Mouse (Mus musculus) retina, adult 2 months (tissue): ENCODE results near the gene Ypel2.
"Not testable (repeated sequence)": the region's sequence is repeated elsewhere in the genome, so short reads cannot be mapped to it uniquely, and the experiment has no call there.

ENCODE experiments used
- DNase-seq: peaks from one replicate; pipeline ENCODE4 v3.0.0-alpha.2; 2012; ENCODE audit warnings: low read depth, low spot score

Ypel2 gene

GRCm38 (mm10) chr11:86993041-86994037 is at the start of gene Ypel2:
Gene Ypel2, minus strand, starts transcription at chr11:86993707.
- peak; percentile 88 for DNase-seq

DNA sequence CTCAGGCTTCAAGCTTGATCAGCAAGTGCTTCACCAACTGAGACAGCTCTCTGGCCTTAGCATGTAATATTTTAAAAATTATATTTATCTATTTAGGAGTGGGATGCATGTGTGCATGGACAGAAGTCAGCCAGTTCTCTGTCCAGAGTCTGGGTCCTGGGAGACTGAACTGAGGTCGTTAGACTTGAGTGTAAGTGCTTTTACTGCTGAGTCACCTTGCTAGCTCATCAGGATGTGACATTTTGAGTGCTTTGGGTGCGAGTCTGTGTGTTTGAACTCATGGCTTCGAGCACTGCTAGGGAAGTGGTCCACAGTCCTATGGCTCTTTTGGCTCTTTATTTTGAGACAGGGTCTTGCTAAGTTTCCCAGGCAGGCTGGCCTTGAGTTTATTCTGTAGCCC is 49.5 kb upstream of the Ypel2 start:
- no peak for DNase-seq

DNA sequence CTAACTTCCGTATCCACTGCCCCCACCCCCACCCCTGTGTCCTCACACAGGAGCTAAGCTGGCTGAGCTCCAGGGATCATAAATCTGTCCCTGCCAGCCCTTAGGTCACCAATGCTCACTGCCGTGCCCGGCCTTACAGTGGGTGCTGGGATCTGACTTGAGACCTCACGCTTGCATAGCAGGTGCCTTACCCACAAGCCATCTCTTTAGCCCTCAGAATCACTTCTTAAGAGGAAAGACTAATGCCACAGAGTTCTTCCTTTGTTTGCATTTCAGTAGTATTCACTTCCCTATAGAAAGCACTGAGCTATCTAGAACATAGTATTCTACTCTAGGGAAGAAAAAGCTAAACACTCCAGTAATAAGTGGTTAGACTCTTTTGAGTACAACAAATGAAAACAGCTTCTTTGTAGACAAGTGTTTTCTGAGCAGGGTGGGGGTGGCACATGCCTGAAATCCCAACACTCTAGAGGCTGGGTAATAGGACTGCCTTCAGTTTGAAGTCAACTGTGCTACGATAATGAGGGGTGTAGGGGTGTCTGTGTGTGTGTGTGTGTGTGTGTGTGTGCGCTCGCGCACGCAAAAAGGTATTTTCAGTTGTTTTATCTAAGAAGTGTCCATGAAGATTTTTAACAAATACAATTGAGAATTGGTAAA is 45.9 kb upstream of the Ypel2 start:
- DNase-seq, result peak; percentile 49

DNA sequence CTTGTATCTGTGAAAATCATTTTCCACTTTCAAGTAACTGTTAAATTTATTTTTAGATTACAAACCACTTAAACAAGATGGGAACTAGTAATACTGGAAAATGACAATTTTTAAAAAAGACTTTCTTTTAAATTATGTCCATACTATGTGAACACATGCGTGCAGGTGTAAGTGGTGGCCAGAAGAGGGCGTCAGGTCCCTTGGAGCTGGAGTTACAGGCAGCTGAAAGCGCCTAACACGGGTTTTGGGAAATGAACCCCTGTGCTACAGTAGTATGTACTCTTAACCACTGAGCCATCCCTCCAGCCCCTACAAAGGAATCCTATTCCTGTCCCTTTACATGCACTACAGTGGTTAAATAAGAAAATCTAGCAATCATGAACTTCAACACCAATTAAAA is 42.7 kb upstream of the Ypel2 start:
- no peak for DNase-seq

DNA sequence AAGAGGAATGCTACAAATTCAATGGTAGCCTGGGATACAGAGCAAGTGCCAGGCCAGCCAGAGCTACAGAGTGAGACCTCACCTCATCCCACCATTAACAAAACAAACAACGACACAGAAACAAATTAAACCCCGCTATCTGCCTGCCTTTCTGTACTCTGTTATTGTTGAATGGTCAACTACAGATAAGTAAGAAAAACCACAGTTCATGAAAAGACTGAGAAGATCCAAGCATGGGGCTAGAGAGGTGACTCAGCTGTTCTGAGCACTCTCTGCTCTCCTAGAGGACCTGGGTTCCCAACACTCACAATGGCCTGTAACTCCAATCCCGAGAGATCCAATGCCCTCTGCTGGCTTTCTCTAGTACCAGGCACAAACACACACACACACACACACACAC is 34.7 kb upstream of the Ypel2 start:
- DNase-seq, result no peak

GRCm38 (mm10) chr11:87026096-87026875 is 32.8 kb upstream of the Ypel2 start:
- DNase-seq, result no peak

- DNase-seq, result no peak
Observed at GRCm38 (mm10) chr11:87025351-87025750, 31.8 kb upstream of the Ypel2 start.

- not testable (repeated sequence) for DNase-seq
Observed at GRCm38 (mm10) chr11:87023240-87023639, 29.7 kb upstream of the Ypel2 start.

- DNase-seq, result no peak
Observed at GRCm38 (mm10) chr11:87022765-87023164, 29.3 kb upstream of the Ypel2 start.

DNA sequence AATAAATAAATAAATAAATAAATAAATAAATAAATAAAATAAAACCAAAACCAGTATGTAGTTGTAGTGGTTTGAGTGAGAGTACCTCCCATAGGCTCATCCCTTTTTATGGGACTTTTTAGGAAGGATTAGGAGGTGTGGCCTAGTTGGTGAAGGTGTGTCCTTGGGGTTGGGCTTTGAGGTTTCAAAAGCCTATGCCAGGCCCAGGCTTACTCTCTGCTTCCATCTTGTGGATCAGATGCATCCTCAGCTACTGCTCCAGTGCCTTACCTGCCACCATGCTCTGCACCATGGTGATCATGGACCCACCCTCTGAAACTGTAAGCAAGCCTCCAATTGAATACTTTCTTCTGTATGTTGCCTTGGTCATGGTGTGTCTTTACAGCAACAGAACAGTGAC is 28.0 kb upstream of the Ypel2 start:
- no peak for DNase-seq

GRCm38 (mm10) chr11:87020449-87020848 is 26.9 kb upstream of the Ypel2 start:
- no peak for DNase-seq

- DNase-seq, result no peak
Observed at GRCm38 (mm10) chr11:87019431-87019830, 25.9 kb upstream of the Ypel2 start.

DNA sequence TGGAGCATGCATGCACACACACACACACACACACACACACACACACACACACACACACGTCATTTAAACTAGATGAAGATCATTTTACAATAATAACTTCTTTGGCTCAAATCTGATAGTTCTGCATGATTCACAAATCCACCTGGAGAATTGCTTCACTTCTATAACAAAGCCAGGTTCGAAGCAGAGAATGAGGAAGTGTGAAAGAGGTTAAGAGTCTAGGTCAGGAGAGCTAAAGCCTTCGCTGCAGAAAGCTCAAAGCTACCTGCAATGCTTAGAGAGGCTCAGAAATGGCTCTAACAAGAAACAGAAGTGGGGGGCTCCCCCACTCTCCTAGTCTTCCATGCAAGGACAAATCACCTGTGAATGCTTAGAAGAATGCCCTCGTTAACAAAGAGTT is 24.6 kb upstream of the Ypel2 start:
- DNase-seq, result no peak

GRCm38 (mm10) chr11:87015691-87016090 is 22.2 kb upstream of the Ypel2 start:
- no peak for DNase-seq

- DNase-seq, result peak; percentile 65
Observed at GRCm38 (mm10) chr11:87010476-87010875, 17.0 kb upstream of the Ypel2 start.

- DNase-seq, result no peak
Observed at GRCm38 (mm10) chr11:87007371-87007770, 13.9 kb upstream of the Ypel2 start.

- DNase-seq, result no peak
Observed at GRCm38 (mm10) chr11:87004960-87005755, 11.7 kb upstream of the Ypel2 start.

DNA sequence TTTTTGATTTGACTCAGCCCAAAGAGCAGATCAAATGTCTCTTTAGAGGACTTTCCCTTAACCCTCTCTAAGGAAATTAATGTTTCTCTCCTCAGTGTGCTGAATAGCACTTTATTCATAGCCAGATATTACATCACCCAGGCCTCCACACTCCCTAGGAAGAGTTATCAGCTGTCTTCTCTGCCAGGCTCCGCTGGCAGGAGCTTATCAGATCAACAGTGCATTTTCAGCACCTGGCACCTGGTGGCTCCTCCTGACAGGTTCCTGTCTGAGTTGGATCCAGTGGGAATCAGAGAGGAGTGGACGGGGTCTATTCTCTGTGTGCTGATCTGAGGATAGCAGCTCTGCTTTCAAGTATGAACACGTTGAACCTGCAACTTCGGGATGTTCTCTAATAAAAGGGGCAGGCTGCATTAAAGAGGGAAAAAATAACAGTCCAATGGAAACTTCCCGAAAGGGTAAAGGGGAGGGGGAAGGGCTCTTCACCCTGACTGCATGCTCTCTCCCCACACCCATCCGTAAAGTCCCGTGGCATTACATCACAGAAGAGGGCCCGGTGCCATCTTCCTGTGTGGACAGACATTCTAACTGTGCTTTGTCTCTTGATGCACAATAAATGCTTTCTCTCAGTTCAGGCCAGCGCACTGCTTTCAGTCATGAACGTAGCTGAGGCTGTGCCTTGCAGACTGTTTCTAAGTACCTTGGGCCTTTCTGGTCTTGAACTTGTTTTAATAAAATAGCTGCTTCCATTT is 8.7 kb upstream of the Ypel2 start:
- no peak for DNase-seq

GRCm38 (mm10) chr11:87001217-87001616 is 7.7 kb upstream of the Ypel2 start:
- no peak for DNase-seq

GRCm38 (mm10) chr11:86996266-86996665 is 2.8 kb upstream of the Ypel2 start:
- no peak for DNase-seq
